Mouse (Mus musculus) MEL (cell line): ENCODE measurements around the gene Grik4. TPM values are rescaled to one million over a fixed set of nuclear protein-coding genes. Genes with fewer than 3 reads are reported as not detected.

Experiments used
- DNase-seq: peaks from one replicate; pipeline ENCODE4 v3.0.0; 2011; ENCODE audit warnings: low read depth, low spot score
- H3K27ac ChIP-seq: 2 replicates; pipeline ENCODE4 v1.5.1; 2012; ENCODE audit warnings: low read depth, mild to moderate bottlenecking, control low read depth, low read length, moderate library complexity; ENCODE audit not compliant: control insufficient read depth
- H3K27me3 ChIP-seq, 2 experiments: fragments of 150-350 bp in 1 of 2; sonication (generic) in 1 of 2; 2 replicates each; pipeline ENCODE4 v1.6.1; 2012; ENCODE audit warnings: low read length in 2 of 2, mild to moderate bottlenecking in 2 of 2, improper control_type of control experiment in 1 of 2, moderate library complexity in 1 of 2; ENCODE audit not compliant: insufficient read depth in 2 of 2, control insufficient read depth in 1 of 2
- H3K36me3 ChIP-seq, 2 experiments: 2 replicates each; pipeline ENCODE4 v1.6.1; 2012 to 2014; ENCODE audit warnings: low read length in 2 of 2, improper control_type of control experiment in 1 of 2, inconsistent platforms in 1 of 2, mild to moderate bottlenecking in 1 of 2; ENCODE audit not compliant: insufficient read depth in 2 of 2, control insufficient read depth in 1 of 2
- H3K4me1 ChIP-seq, 2 experiments: fragments of 150-350 bp in 1 of 2; sonication (generic) in 1 of 2; 2 replicates each; pipeline ENCODE4 v1.6.1; 2012; ENCODE audit warnings: low read length in 2 of 2, improper control_type of control experiment in 1 of 2, mild to moderate bottlenecking in 1 of 2; ENCODE audit not compliant: insufficient read depth in 2 of 2, control insufficient read depth in 1 of 2
- H3K4me3 ChIP-seq, 2 experiments: fragments of 150-350 bp in 1 of 2; sonication (generic) in 1 of 2; 2 replicates each; pipeline ENCODE4 v1.5.1; 2012; ENCODE audit warnings: low read depth in 2 of 2, low read length in 2 of 2, mild to moderate bottlenecking in 2 of 2, moderate library complexity in 2 of 2, control low read depth in 1 of 2, improper control_type of control experiment in 1 of 2; ENCODE audit not compliant: control insufficient read depth in 1 of 2, insufficient read depth in 1 of 2
- H3K79me2 ChIP-seq: 2 replicates; pipeline ENCODE4 v1.6.1; 2012; ENCODE audit warnings: mild to moderate bottlenecking, low read length, moderate library complexity; ENCODE audit not compliant: control insufficient read depth, poor library complexity, insufficient read depth
- H3K9ac ChIP-seq: 2 replicates; pipeline ENCODE4 v1.6.1; 2012; ENCODE audit warnings: low read depth, mild to moderate bottlenecking, control low read depth, low read length, moderate library complexity; ENCODE audit not compliant: control insufficient read depth, poor library complexity, severe bottlenecking
- H3K9me3 ChIP-seq: fragments of 150-350 bp; sonication (generic); replicated peaks from 2 replicates; pipeline ENCODE4 v1.6.1; 2012; ENCODE audit warnings: mild to moderate bottlenecking, low read length, improper control_type of control experiment, moderate library complexity; ENCODE audit not compliant: insufficient read depth
- BHLHE40 ChIP-seq: IDR thresholded peaks from 2 replicates; pipeline ENCODE4 v1.6.1; 2012; ENCODE audit warnings: low read depth, mild to moderate bottlenecking, inconsistent platforms, low read length, improper control_type of control experiment, borderline replicate concordance
- CHD1 ChIP-seq: IDR thresholded peaks from 2 replicates; pipeline ENCODE4 v1.6.1; 2012; ENCODE audit warnings: low read depth, mild to moderate bottlenecking, inconsistent platforms, low read length, improper control_type of control experiment
- CTCF ChIP-seq, 3 experiments: IDR thresholded peaks in 2 of 3; conservative IDR thresholded peaks in 1 of 3; 2 replicates each; pipeline ENCODE4 v1.5.1; 2011 to 2012; ENCODE audit warnings: low read length in 3 of 3, low read depth in 2 of 3, mild to moderate bottlenecking in 2 of 3, improper control_type of control experiment in 1 of 3, inconsistent platforms in 1 of 3, mixed read lengths in 1 of 3, moderate library complexity in 1 of 3; ENCODE audit not compliant: control insufficient read depth in 1 of 3, insufficient read depth in 1 of 3, poor library complexity in 1 of 3, severe bottlenecking in 1 of 3
- ELF1 ChIP-seq: IDR thresholded peaks from 2 replicates; pipeline ENCODE4 v1.6.1; 2014; ENCODE audit warnings: low read depth, mild to moderate bottlenecking, inconsistent platforms, low read length, improper control_type of control experiment, moderate library complexity
- GABPA ChIP-seq: IDR thresholded peaks from 2 replicates; pipeline ENCODE4 v1.6.1; 2012; ENCODE audit warnings: low read depth, mild to moderate bottlenecking, inconsistent platforms, low read length, improper control_type of control experiment, moderate library complexity
- GATA1 ChIP-seq: IDR thresholded peaks from 2 replicates; pipeline ENCODE4 v1.6.1; 2011; ENCODE audit warnings: low read depth, low read length, improper control_type of control experiment
- MAFK ChIP-seq: IDR thresholded peaks from 2 replicates; pipeline ENCODE4 v1.6.1; 2011; ENCODE audit warnings: low read depth, mild to moderate bottlenecking, low read length, improper control_type of control experiment, borderline replicate concordance
- MAX ChIP-seq: IDR thresholded peaks from 2 replicates; pipeline ENCODE4 v1.6.1; 2011; ENCODE audit warnings: low read length, improper control_type of control experiment
- MAZ ChIP-seq: IDR thresholded peaks from 2 replicates; pipeline ENCODE4 v1.6.1; 2012; ENCODE audit warnings: low read depth, mild to moderate bottlenecking, inconsistent platforms, low read length, improper control_type of control experiment
- MXI1 ChIP-seq: IDR thresholded peaks from 2 replicates; pipeline ENCODE4 v1.6.1; 2011; ENCODE audit warnings: mild to moderate bottlenecking, low read depth, low read length, improper control_type of control experiment
- MYC ChIP-seq: IDR thresholded peaks from 2 replicates; pipeline ENCODE4 v1.6.1; 2011; ENCODE audit warnings: low read depth, mild to moderate bottlenecking, low read length, improper control_type of control experiment, moderate library complexity
- POLR2A ChIP-seq, 2 experiments: IDR thresholded peaks; 2 replicates each; pipeline ENCODE4 v1.6.1; 2011 to 2012; ENCODE audit warnings: low read length in 2 of 2, mild to moderate bottlenecking in 2 of 2, control low read depth in 1 of 2, improper control_type of control experiment in 1 of 2, low read depth in 1 of 2, moderate library complexity in 1 of 2; ENCODE audit not compliant: control insufficient read depth in 1 of 2, insufficient read depth in 1 of 2, poor library complexity in 1 of 2
- POLR2AphosphoS2 ChIP-seq: IDR thresholded peaks from 2 replicates; pipeline ENCODE4 v1.6.1; 2011; ENCODE audit warnings: low read length, improper control_type of control experiment
- RAD21 ChIP-seq: IDR thresholded peaks from 2 replicates; pipeline ENCODE4 v1.6.1; 2011; ENCODE audit warnings: mild to moderate bottlenecking, low read depth, low read length, improper control_type of control experiment
- RCOR1 ChIP-seq: IDR thresholded peaks from 2 replicates; pipeline ENCODE4 v1.6.1; 2012; ENCODE audit warnings: low read depth, mild to moderate bottlenecking, inconsistent platforms, low read length, improper control_type of control experiment
- SMC3 ChIP-seq: IDR thresholded peaks from 2 replicates; pipeline ENCODE4 v1.6.1; 2011; ENCODE audit warnings: low read depth, low read length, improper control_type of control experiment
- TAL1 ChIP-seq: IDR thresholded peaks from 2 replicates; pipeline ENCODE4 v1.6.1; 2012; ENCODE audit warnings: mild to moderate bottlenecking, inconsistent platforms, low read length, moderate library complexity, mixed read lengths
- TBP ChIP-seq: IDR thresholded peaks from 2 replicates; pipeline ENCODE4 v1.8.0; 2011; ENCODE audit warnings: low read depth, low read length, improper control_type of control experiment
- TCF12 ChIP-seq: IDR thresholded peaks from 2 replicates; pipeline ENCODE4 v1.6.1; 2014; ENCODE audit warnings: low read depth, mild to moderate bottlenecking, inconsistent platforms, low read length, improper control_type of control experiment, moderate library complexity
- UBTF ChIP-seq: IDR thresholded peaks from 2 replicates; pipeline ENCODE4 v1.6.1; 2012; ENCODE audit warnings: low read depth, mild to moderate bottlenecking, inconsistent platforms, low read length, improper control_type of control experiment, moderate library complexity, borderline replicate concordance; ENCODE audit not compliant: insufficient read depth
- USF1 ChIP-seq: IDR thresholded peaks from 2 replicates; pipeline ENCODE4 v1.6.1; 2014; ENCODE audit warnings: low read depth, mild to moderate bottlenecking, inconsistent platforms, low read length, improper control_type of control experiment, moderate library complexity
- USF2 ChIP-seq, 2 experiments: IDR thresholded peaks; 2 replicates each; pipeline ENCODE4 v1.6.1; 2011 to 2012; ENCODE audit warnings: improper control_type of control experiment in 2 of 2, low read length in 2 of 2, borderline replicate concordance in 1 of 2, inconsistent platforms in 1 of 2, low read depth in 1 of 2, mild to moderate bottlenecking in 1 of 2; ENCODE audit not compliant: insufficient read depth in 1 of 2
- ZC3H11A ChIP-seq: IDR thresholded peaks from 2 replicates; pipeline ENCODE4 v1.6.1; 2012; ENCODE audit warnings: low read depth, mild to moderate bottlenecking, inconsistent platforms, low read length, improper control_type of control experiment
- ZKSCAN1 ChIP-seq: IDR thresholded peaks from 2 replicates; pipeline ENCODE4 v1.6.1; 2012; ENCODE audit warnings: low read depth, mild to moderate bottlenecking, inconsistent platforms, low read length, improper control_type of control experiment, moderate library complexity
- ZNF384 ChIP-seq: IDR thresholded peaks from 2 replicates; pipeline ENCODE4 v1.6.1; 2012; ENCODE audit warnings: low read depth, mild to moderate bottlenecking, inconsistent platforms, low read length, improper control_type of control experiment
- polyA plus RNA-seq, 2 experiments: library from polyadenylated mRNA; stranded (reverse) in 1 of 2; unstranded in 1 of 2; fragments of >175 nt in 1 of 2; fragments of >200 nt in 1 of 2; gene quantifications; 2 replicates each; pipeline versions ENCODE4 v1.2.1 to v1.2.4; 2012; ENCODE audit warnings: low replicate concordance in 2 of 2, low read depth in 1 of 2; ENCODE audit not compliant: insufficient read length in 2 of 2, insufficient read depth in 1 of 2, missing spikeins in 1 of 2
- total RNA-seq: library from RNA; depleted of rRNA; stranded (reverse); fragments of 300-350 nt; gene quantifications from 2 replicates; pipeline ENCODE4 v1.2.3, GENCODE M21; 2012

The Grik4 gene
- total and polyA plus RNA-seq, 3 experiments = 0.17 TPM; not detected in 2

DNA sequence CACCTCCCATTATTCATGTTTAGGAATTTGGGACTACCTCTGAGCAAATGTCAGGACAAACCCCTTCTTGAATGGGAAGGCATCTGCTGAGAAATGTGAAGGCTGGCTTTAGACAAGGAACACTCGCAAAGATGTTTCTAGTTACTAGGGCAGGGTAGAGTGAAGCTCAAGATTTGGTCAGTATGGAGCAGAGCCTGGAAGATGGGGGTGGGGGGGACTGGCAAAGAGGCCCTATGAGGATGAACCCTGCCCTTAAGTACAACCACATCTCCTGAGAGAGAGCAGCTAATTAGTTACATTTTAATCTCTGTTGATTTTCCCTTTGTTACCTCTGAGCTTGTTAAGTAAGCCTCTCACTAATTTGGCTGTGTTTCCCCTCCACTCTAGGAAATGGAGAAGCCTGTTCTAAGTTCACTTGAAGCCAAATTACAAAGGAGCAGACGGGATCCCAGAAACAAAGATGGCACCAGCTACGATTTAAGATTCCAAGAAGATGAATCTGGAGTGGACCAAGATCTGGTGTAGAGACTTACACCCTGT lies 439.3 kb downstream of the Grik4 start:
- Histone ChIP-seq H3K9ac (no peak overlapping the region), H3K79me2 (no peaks in the 10 kb centered on the region), H3K4me1 (no peaks in the 10 kb centered on the region), H3K4me3 (no peak overlapping the region), H3K9me3 (no peaks in the 10 kb centered on the region), H3K27me3 (no peaks in the 10 kb centered on the region), H3K27ac (no peak overlapping the region), H3K36me3 (no peaks in the 10 kb centered on the region)
- no peak for TF ChIP-seq MAFK
- no peak for TF ChIP-seq ZC3H11A
- no peak for TF ChIP-seq TBP
- no peak for TF ChIP-seq CTCF (IDR thresholded peaks at IDR 0.05 in 2 of 3, conservative IDR thresholded peaks at IDR 0.05 in 1 of 3; ENCODE audit: control insufficient read depth in 1 of 3, insufficient read depth in 1 of 3, low read depth in 2 of 3, low read length in 3 of 3, poor library complexity in 1 of 3, severe bottlenecking in 1 of 3)
- TF ChIP-seq ZKSCAN1 = no peak
- no peak for TF ChIP-seq RCOR1
- no peak for TF ChIP-seq TAL1
- TF ChIP-seq GABPA = no peak
- TF ChIP-seq CHD1 = no peak
- DNase-seq = no peak

DNA sequence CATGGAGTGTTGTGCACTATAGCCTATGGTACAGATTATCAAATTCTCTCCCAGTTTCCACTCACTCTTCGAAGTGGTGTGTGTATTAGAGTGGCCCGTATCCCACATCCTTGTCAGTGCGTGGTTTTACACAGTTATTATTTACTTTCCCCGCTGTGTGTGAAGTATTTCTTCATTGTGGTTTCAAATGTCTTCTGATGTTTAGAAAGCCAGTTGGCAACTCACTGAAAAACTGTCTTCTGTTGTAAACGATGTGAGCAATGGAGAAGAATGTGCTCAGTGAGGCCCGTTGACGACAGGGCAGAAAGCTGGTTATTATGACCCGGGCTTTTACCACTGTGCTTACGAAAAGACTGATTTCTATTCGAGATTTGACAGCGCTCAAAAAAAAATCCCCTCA lies 439.7 kb downstream of the Grik4 start:
- H3K9me3 ChIP-seq = no peaks in the 10 kb centered on the region
- no peak overlapping the region for H3K9ac ChIP-seq
- no peak overlapping the region for H3K4me3 ChIP-seq
- H3K27ac ChIP-seq = no peak overlapping the region
- H3K79me2 ChIP-seq = no peaks in the 10 kb centered on the region
- no peaks in the 10 kb centered on the region for H3K4me1 ChIP-seq
- no peak for TF ChIP-seq MAX
- no peak for TF ChIP-seq USF2 (IDR thresholded peaks at IDR 0.05; ENCODE audit: borderline replicate concordance in 1 of 2, insufficient read depth in 1 of 2, low read depth in 1 of 2, low read length in 2 of 2)
- TF ChIP-seq RCOR1 = no peak
- TF ChIP-seq MYC = no peak
- no peak for TF ChIP-seq USF1
- TF ChIP-seq MXI1 = no peak
- TF ChIP-seq POLR2AphosphoS2 = no peak
- no peak for TF ChIP-seq ELF1
- TF ChIP-seq CTCF (IDR thresholded peaks at IDR 0.05 in 2 of 3, conservative IDR thresholded peaks at IDR 0.05 in 1 of 3; ENCODE audit: control insufficient read depth in 1 of 3, insufficient read depth in 1 of 3, low read depth in 2 of 3, low read length in 3 of 3, poor library complexity in 1 of 3, severe bottlenecking in 1 of 3) = no peak
- TF ChIP-seq SMC3 = no peak
- no peak for TF ChIP-seq POLR2A (IDR thresholded peaks at IDR 0.05; ENCODE audit: control insufficient read depth in 1 of 2, insufficient read depth in 1 of 2, low read depth in 1 of 2, low read length in 2 of 2, poor library complexity in 1 of 2)
- TF ChIP-seq GATA1 = no peak
- no peak for TF ChIP-seq TAL1
- no peak for TF ChIP-seq BHLHE40
- no peak for TF ChIP-seq MAZ
- TF ChIP-seq RAD21 = no peak
- no peak for TF ChIP-seq UBTF
- TF ChIP-seq TCF12 = no peak
- TF ChIP-seq ZNF384 = no peak
- H3K27me3 ChIP-seq = no peaks in the 10 kb centered on the region
- no peak for DNase-seq
- no peaks in the 10 kb centered on the region for H3K36me3 ChIP-seq
